Mouse (Mus musculus) bone marrow macrophage, adult 2 months (primary cell): ENCODE measurements around the gene Enpp7.

Source experiments
- CTCF ChIP-seq: IDR thresholded peaks from 2 replicates; pipeline ENCODE4 v1.5.1; 2012; ENCODE audit warnings: low read depth, mild to moderate bottlenecking, low read length, moderate library complexity
- POLR2A ChIP-seq: IDR thresholded peaks from 2 replicates; pipeline ENCODE4 v1.6.1; 2012; ENCODE audit warnings: mild to moderate bottlenecking, low read depth, low read length, borderline replicate concordance

DNA sequence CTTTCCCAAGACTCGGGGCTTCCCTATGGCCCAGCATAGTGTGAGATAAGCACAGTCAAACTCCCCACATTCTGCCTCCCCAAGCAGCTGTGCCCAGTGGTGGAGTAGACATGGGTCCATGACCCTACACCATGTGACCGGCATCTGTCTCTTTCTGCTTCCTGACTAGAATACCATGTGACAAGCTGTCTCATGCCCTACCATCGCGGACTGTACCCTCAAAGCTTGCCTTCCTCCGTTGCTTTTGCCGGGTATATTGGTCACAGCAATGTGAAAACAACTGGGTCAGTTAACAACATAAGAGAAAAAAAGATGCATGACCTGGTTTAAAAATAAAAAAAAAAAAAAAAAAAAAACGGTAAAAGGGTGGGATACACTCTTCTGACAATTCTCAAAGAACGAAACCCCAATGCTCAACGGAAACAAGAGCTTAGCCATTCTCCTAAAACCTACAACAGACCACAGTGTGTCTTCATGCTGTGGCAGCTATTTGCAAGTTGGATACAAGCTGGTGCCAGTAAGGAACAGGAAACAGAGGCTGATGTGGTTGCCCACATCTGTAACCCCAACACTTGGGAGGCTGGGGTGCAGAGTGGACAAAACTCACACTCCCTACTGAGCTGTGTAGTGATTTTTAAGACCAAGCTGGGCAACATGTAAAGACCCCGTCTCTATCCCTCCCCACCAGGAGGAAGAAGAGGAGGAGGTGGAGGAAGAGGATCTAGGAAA, 17.7 kb downstream of the Enpp7 start:
- TF ChIP-seq POLR2A (no peak), CTCF (no peak)
